Mouse (Mus musculus) right cerebral cortex, postnatal 4 days (tissue): ENCODE measurements around the gene Muc13.

Experiments used
- DNase-seq: peaks from one replicate; pipeline ENCODE4 v3.0.0-alpha.2; 2022

The Muc13 gene

GRCm38 (mm10) chr16:33793846-33794791, at the start of gene Muc13:
Gene Muc13 (plus strand): TSS chr16:33794037.
- DNase-seq: no peak

DNA sequence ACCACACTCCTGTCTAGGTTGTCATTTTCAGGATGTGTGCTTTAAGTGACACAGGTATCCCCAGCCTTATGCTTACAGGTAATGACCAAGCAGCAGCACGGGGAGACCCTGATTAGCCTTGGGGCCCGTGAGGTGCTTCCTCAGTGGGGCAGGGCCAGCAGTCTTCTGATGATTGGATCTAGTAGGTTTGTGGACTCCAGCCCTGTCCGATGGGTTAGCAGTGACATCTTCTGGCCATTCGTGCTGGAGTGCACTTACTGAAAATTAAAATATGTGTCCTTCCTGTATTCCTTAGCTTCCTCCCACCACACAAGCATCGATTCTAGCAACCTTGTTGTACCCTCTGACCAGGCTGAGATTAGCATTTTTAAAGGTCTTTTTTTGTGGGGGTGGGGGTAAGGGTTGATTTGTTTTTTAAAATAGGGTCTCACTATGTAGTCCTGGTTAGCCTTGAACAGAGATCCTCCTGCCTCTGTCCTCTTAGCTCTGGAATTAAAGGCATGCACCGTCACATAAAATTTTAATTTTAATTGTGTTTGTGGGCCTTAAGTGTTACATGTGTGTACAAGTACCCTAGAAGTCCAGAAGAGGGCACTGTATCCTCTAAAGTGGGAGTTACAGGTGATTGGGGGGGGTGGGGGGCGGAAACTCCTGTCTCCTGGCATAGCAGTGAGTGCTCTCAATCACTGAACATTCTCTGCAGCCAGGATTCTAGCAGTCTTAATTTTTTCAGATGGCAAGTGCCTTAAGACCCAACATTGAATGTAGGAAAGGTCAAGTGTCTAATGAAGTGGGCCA, 49.0 kb upstream of the Muc13 start:
- peak; percentile 44 for DNase-seq

DNA sequence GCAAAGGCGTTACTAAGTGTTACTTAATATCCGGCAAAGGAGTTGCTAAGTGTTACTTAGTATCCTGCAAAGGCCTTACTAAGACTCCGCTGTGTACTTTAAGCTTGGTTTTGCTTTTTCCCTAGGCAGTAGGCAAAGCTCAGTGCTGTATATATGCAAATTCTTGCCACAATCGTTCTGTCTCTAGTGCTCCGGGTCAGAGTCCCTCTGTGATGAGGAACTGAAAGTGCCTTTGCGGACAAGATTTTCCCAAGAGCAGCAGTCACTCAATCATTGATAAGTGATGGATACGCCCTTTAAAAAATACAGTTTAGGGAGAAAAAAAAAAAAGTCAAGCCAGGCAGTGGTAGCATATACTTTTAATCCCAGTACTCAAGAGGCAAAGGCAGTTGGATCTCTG, 48.4 kb upstream of the Muc13 start:
- no peak for DNase-seq

- no peak for DNase-seq
These were observed 47.7 kb upstream of the Muc13 start for GRCm38 (mm10) chr16:33746074-33746676.

- DNase-seq: no peak
These were observed 46.4 kb upstream of the Muc13 start for GRCm38 (mm10) chr16:33747346-33747954.

DNA sequence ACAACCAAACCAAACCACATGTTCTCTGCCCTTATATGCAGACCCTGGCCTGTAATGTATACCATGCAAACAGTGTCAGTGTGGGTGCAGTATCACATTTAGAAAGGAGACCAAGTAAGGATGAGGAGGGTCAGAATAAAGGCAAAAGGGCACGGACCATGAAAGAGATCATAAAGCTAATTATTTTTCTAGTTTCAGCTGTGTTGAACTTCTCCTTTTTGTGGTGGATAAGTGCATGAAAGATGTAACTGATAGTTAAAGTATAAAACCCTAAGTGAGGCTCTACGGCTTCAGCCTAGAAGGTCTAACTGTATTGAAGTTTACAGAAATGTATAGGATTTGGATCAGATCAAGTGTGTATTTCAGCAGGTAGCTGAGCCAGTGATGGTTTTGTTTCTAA, 45.8 kb upstream of the Muc13 start:
- no peak for DNase-seq

- DNase-seq: no peak
These were observed 42.7 kb upstream of the Muc13 start for GRCm38 (mm10) chr16:33751152-33751551.

DNA sequence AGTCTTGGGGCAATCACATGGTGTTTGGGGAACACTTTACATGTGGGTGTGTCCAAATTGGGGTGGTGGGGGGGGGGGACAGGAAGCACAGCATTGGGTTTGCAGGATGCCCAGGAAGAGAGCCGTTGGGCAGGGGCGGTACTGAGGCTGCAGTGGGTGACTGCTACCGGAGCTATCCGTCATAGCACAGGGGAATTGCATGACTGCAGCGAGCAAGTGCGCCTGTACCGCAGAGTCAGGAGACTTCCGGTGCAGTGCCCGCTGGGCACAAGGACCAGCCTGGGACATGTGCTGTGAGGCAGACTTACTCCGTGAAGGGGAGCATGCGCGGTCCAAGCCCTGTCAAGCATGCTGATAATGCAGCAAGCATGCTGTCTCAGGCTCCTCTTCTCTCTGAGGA, 42.2 kb upstream of the Muc13 start:
- no peak for DNase-seq

- no peak for DNase-seq
These were observed 40.8 kb upstream of the Muc13 start for GRCm38 (mm10) chr16:33752904-33753578.

DNA sequence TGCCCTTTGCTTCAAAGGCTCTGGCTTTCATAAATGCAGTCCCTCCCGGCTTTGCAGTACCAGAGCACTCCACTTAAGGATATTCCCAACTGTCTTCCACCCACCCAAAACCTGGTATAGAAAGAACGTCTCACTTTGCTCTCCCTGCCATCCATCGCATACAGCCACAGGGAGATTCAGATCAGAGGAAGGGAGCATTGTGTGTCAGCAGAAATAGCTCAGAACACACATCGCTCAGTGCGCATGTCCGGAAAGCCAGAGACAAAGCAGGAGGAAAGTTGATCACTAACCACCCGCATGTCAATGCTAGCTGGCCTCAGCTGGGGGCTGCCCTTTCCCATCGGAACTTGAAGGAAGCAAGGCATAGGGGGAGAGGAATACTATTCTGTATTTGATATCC, 38.5 kb upstream of the Muc13 start:
- no peak for DNase-seq

DNA sequence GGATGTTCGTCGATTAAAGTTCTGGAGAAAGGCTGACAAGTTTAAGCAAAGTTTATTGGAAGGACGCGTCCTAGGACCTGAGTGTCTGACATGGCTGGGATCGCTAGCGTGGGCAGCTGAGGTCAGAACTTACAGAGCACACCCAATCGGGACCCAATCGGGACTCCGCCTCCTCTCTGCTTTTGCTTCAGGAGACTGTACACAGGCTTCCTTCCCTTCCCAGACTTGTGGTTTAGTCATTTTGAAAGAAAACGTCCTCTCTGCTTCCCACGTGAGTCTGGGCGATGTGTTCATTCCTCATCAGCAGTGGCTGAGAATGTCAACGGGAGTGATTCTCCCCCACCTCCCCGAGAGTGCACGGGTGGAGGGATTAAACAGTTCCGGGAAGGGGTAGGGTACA, 37.9 kb upstream of the Muc13 start:
- no peak for DNase-seq

DNA sequence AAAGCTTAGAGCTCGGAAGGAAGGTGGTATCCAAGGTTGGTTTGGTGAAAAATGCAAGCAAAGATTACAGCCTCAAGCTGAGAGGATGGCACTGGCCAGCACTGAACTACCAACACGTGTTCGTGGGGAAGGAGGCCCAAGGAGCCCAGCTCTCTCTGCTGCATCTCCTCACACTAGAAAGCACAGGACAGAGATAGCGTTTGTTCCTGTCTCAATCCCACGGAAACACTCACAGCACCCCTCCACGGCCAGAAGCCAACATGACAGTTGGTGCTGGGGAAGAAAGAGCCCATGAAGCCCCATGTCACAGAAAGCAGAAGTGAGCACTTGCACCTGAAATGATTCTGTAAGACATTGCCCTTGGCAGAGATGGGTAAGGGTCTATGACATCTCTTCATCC, 37.4 kb upstream of the Muc13 start:
- DNase-seq: no peak

GRCm38 (mm10) chr16:33759207-33759606, 34.6 kb upstream of the Muc13 start:
- DNase-seq: no peak

DNA sequence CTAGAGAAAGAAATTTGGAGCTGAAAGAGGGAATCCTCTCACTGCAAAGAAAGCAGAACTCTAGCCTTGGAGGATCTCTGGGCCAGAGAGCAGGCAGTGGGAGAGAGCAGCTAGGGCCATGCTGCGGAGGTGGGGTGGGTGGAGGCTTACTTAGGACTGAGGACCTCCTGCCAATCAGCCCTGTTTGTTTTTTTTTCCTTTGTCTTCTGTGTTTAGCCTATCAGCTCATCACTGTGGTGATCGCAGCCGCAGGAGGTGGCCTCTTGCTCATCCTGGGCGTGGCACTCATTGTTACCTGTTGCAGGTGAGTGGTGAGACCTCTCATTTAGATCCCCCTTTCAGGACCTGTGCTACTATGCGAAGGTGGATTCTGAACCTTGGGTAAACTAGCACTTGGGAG, 33.3 kb upstream of the Muc13 start:
- DNase-seq: no peak

DNA sequence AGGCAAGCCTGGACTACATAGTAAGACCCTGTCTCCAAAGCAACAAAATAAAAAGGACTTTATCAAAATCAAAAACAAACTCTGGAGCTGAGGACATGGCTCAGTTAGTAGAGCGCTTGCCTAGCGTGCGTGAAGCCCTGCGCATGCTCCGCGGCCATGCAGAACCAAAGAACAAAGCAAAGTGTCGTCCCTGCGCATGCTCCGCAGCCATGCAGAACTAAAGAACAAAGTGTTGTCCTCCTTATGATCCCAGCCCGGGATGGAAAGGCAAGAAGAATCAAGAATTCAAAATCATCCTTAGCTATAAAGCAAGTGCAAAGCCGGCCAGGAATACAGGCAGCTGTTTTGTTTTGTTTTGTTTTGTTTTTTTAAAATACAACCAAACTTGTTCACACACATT, 32.8 kb upstream of the Muc13 start:
- DNase-seq: no peak

GRCm38 (mm10) chr16:33764501-33765193, 29.2 kb upstream of the Muc13 start:
- DNase-seq: no peak

- no peak for DNase-seq
These were observed 28.4 kb upstream of the Muc13 start for GRCm38 (mm10) chr16:33765477-33765876.

DNA sequence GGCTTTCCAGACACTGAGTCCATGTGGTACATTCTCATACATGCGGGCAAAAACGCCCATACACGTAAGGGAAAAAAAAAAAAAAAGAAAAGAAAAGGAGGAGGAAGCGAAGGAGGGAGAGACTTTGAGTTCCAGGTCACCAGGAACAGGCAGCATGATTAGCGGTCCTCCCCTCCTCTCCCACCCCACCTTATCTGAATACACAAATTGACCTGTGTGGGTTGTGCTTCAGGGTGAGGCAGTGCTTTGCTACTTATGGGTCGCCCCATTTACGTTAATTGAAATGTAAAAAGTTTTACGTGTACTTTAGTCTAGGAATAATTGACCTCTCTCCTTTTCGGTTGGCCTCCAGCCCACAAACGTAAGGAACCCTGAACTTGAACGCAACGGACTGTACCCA, 27.5 kb upstream of the Muc13 start:
- DNase-seq: no peak

- no peak for DNase-seq
These were observed 27.1 kb upstream of the Muc13 start for GRCm38 (mm10) chr16:33766757-33767156.

GRCm38 (mm10) chr16:33768491-33769278, 25.2 kb upstream of the Muc13 start:
- DNase-seq: no peak

DNA sequence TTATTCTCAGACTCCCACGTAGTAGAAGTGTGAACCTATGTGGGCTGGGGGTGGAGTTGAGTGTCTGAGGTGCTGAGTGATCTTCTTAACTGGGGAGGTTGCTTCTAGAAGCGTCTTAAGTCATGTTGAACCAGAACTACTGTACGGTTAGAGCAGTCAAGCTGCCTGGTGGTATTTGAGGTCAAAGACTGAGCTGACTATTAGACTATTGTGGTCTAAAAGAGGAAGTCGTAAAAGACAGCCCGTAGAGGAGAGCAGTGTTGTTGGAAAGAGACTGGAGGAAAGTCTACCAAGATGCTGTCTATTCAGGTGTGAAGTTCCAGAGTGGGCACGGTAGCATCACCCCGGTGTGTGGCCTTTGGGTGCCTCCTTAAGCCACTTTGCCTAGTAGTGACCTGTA, 24.0 kb upstream of the Muc13 start:
- DNase-seq: no peak
